Mouse (Mus musculus): ENCODE results near the gene Gm11437.

GRCm38 (mm10) chr11:84181286-84181685, 14.0 kb upstream of the Gm11437 start:
- no peak for TF ChIP-seq CTCF (IDR thresholded peaks at IDR 0.05; ENCODE audit: low read depth, low read length)
- no peak for TF ChIP-seq POLR2A (IDR thresholded peaks at IDR 0.05; ENCODE audit: extremely low read depth, insufficient read depth, low read length)
